Mouse (Mus musculus) kidney, postnatal 10 days (tissue): Measurements from ENCODE around the gene Krtap5-2.
A peak's percentile ranks its signal among the peaks of the same experiment; 100 is the strongest.
"Not testable (repeated sequence)": the region's sequence is repeated elsewhere in the genome, so short reads cannot be mapped to it uniquely, and the experiment has no call there.

Experiments used
- DNase-seq: peaks from one replicate; pipeline ENCODE4 v3.0.0; 2021; ENCODE audit warnings: mixed read lengths

The Krtap5-2 gene

GRCm38 (mm10) chr7:142175905-142176304 is at the start of gene Krtap5-2:
Gene Krtap5-2, minus strand, starts transcription at chr7:142176005.
- not testable (repeated sequence) for DNase-seq

DNA sequence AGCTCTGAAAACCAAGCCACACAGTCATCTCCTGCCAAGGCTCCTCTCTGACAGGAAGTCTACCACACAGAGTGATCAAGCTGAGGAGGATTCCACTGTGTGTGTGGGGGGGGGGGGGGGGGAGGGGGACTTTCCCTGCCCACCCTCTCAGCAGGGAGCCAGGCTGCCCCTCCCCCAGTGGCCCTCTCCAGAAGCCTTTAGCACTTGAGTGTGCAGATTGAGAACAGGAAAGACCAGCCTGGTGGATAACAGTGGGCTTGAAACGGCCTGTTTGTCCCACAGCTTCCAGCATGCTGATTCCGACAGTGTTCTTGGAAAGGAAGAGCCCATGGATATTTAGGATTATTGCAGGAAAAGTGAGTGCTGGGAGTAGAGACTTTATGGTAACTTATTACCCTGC is 48.7 kb upstream of the Krtap5-2 start:
- DNase-seq, result no peak

- DNase-seq, result not testable (repeated sequence)
Measured at GRCm38 (mm10) chr7:142212136-142212535, 36.3 kb upstream of the Krtap5-2 start.

DNA sequence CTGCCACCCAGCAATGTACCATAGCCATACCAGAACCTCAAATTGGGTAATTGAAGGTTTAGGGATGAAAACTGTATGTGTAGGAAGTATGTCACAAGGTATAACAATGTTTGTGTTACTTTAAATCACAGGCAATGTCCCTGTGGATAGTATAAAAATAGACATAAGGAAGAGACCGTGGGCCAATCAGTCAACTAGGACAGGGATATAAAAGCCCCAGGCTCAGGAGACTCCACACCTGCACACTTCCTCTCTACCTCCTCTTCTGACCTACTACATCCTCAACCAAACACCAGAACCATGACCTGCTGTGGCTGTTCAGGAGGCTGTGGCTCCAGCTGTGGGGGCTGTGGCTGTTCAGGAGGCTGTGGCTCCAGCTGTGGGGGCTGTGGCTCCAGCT is 35.8 kb upstream of the Krtap5-2 start, which contains the start of gene Gm7579:
Gene Gm7579 (plus strand): TSS at position 301 of the 400 bp plus-strand sequence.
- DNase-seq, result no peak

GRCm38 (mm10) chr7:142206891-142207290 is 31.1 kb upstream of the Krtap5-2 start:
- DNase-seq, result not testable (repeated sequence)

- no peak for DNase-seq
Measured at GRCm38 (mm10) chr7:142205488-142205887, 29.7 kb upstream of the Krtap5-2 start.

GRCm38 (mm10) chr7:142201064-142201463 is 25.3 kb upstream of the Krtap5-2 start, which contains the start of gene Krtap5-3:
Gene Krtap5-3, plus strand, starts transcription at chr7:142201364.
- DNase-seq, result no peak

GRCm38 (mm10) chr7:142198748-142199147 is 22.9 kb upstream of the Krtap5-2 start:
- DNase-seq, result no peak

DNA sequence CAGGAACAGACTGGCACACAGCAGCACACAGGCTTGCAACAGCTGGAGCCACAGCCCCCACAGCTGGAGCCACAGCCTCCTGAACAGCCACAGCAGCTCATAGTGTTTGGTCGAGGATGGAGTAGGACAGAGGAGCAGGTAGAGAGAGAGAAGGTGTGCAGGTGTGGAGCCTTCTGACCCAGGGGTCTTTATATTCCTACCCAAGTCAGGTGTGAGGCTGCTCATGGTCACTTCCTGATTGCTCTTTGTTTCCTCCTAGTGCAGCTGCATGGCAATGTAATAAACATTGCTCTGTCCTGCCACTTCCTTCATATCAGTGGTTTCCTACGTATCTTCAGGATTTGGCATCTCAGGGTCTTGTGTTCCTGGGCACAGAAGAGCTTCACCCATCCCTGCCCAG is 14.5 kb upstream of the Krtap5-2 start, which contains the start of gene Gm10153:
Gene Gm10153 (minus strand): TSS at position 101 of the 400 bp plus-strand sequence.
- DNase-seq, result no peak

- DNase-seq, result no peak
Measured at GRCm38 (mm10) chr7:142188156-142188555, 12.4 kb upstream of the Krtap5-2 start.

- no peak for DNase-seq
Measured at GRCm38 (mm10) chr7:142181021-142181420, 5.2 kb upstream of the Krtap5-2 start.

DNA sequence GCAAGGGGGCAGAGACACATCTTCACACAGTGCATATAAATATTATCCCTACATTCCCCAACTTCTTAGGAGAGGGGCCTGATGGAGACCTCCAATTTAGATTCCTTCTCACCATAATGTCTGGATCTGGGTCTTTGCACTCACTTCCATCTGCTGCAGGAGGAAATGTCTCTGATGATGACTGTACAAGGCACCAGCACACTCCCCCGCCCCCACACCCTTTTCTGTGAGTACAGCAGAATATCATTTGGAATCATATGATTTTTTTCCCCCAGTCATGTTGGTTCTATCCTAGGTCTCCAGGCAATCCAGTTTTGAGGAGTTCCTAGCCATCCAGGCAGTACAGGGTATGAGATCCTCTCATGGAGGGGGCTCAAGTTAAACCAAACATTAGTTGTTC is 2.9 kb upstream of the Krtap5-2 start:
- no peak for DNase-seq

GRCm38 (mm10) chr7:142169836-142170235 is 6.0 kb downstream of the Krtap5-2 start:
- DNase-seq, result no peak

DNA sequence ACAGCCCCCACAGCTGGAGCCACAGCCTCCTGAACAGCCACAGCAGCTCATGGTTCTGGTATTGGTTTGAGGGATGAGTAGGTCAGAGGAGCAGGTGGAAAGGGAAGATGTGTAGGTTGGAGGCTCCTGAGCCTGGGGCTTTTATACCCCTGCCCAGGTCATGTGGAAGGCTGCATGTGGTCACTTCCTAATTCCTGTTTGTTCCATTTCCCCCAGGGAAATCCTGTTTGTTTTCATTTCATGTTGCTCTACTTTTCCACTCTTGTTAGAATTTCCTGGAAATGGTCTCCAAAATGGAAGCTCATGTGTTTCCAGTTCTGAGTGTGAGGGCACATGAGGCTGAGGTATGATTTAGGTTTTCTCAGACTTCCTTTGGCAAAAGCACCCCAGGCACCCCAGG is 10.2 kb downstream of the Krtap5-2 start, which contains the start of gene Gm4553:
Gene Gm4553 (minus strand): TSS at position 101 of the 400 bp plus-strand sequence.
- not testable (repeated sequence) for DNase-seq

GRCm38 (mm10) chr7:142159366-142159765 is 16.4 kb downstream of the Krtap5-2 start:
- no peak for DNase-seq

- DNase-seq, result not testable (repeated sequence)
Measured at GRCm38 (mm10) chr7:142157013-142157412, 18.8 kb downstream of the Krtap5-2 start, which contains the start of gene Gm29735. Gene Gm29735, minus strand, starts transcription at chr7:142157113.

- DNase-seq, result no peak
Measured at GRCm38 (mm10) chr7:142155308-142155707, 20.5 kb downstream of the Krtap5-2 start.

- DNase-seq, result no peak
Measured at GRCm38 (mm10) chr7:142152191-142152590, 23.6 kb downstream of the Krtap5-2 start.

DNA sequence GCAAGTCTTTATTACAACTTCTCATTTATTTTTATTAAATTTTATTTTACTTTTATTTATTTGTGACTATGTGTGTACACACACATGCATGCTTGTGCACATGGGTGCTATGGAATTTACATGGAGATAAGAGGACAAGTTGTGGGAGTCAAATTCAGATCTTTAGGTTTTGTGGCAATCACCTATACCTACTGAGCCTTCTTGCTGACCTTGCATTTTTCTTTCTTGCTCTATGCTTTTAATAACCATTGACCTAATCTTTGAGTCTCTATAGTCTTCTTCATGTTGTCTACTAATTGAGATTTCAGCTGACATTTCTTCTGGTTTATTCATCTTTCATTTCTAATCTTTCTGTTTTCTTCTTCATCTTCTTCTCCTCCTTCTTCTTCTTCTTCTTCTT is 27.2 kb downstream of the Krtap5-2 start:
- no peak for DNase-seq

GRCm38 (mm10) chr7:142146033-142146432 is 29.8 kb downstream of the Krtap5-2 start:
- DNase-seq, result peak; percentile 78

DNA sequence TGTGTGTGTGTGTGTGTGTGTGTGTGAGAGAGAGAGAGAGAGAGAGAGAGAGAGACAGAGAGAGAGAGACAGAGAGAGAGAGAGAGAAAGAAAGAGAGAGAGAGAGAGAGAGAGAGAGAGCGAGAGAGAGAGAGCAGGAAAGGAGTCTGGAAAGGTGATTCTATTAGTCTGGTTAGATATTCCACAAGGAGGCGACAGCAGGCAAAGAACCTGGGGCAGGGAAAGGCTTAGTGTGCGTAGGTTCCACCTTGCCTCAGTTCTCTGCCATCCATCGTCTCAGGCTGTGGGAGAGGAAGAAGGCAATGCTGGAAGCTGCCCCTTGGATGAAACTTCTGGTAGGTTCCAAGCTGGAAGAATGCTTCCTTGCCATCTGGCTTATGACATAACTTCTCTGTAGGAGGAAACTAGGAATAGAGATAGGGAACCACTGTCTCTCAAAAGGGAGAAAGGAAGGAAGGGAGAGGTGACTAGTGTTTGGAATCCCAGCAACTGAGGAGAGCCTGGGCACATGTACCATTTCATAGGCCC is 30.3 kb downstream of the Krtap5-2 start:
- DNase-seq, result no peak

GRCm38 (mm10) chr7:142144507-142144906 is 31.3 kb downstream of the Krtap5-2 start, which contains the start of gene Gm45337:
Gene Gm45337, minus strand, starts transcription at chr7:142144607.
- DNase-seq, result no peak

DNA sequence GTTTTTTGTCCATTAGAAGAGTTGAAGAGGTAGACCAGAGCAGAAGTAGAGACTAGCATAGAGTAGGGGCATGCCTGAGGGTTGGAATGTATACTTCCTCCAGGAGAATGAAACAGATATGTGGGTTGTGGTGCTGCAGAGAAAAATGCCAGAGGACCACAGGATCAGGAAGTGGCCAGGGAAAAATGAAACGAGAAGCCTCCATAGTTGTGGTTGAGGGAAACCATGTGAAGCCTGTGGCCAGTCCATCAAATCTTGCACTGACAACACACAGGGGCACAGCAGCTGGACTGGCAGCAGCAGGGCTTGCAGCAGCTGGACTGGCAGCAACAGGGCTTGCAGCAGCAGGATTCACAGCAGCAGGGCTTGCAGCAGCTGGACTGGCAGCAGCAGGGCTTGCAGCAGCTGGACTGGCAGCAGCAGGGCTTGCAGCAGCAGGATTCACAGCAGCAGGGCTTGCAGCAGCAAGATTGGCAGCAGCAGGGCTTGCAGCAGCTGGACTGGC is 32.2 kb downstream of the Krtap5-2 start:
- not testable (repeated sequence) for DNase-seq

DNA sequence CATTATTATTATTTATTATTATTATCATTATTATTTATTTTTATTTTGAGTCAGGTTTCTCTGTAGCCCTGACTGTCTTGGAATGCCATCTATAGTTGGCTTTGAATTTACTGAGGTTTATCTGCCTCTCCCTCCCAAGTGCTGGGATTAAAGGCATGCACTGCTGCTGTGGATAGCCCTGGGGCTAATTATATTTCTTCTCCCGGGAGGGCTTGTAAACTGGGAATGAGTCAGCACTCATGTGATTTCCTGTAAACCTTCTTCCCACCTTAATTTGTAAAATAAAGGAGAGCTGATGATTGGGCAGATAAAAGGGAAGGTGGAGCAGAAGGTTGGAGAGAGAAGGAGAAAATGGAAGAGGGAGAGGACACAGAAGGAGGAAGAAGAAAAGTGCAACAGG is 35.1 kb downstream of the Krtap5-2 start:
- no peak for DNase-seq
